Mouse (Mus musculus) lung, postnatal 0 days (tissue): ENCODE measurements around the gene 5730522E02Rik.

ENCODE experiments used
- CTCF ChIP-seq: IDR thresholded peaks from 2 replicates; pipeline ENCODE4 v1.5.1; 2016; ENCODE audit warnings: antibody characterized with exemption, mild to moderate bottlenecking
- EP300 ChIP-seq: IDR thresholded peaks from 2 replicates; pipeline ENCODE4 v1.6.1; 2016; ENCODE audit warnings: antibody characterized with exemption, mild to moderate bottlenecking, control low read depth

- TF ChIP-seq CTCF (no peak), EP300 (no peak)
These were observed 123.9 kb downstream of the 5730522E02Rik start for GRCm38 (mm10) chr11:26086679-26087078.
